Mouse (Mus musculus): Measurements from ENCODE around the gene Wwtr1. TPM values are rescaled to one million over a fixed set of nuclear protein-coding genes. Genes with fewer than 3 reads are reported as not detected.

Wwtr1 gene
- total and polyA plus RNA-seq, 3 experiments = 0.05 TPM; not detected in 2

DNA sequence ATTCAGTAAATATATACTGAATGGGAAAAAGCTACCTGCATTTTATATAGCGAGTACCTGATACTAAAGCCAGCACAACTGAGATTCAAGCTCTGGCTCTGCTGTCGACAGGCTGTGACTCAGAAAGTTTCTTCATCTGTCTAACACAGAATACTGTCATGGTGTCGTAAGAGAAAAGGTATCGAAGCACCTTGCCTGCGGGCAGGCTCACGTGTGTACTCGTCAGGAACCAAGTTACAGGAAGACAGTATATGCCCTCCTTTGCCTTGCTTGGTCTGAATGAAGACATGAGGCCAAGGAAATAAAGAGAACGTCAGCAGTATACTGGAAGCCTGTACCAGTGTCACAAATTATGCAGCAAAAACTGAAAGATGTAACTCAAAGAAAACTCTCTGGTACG, 74.9 kb downstream of the Wwtr1 start:
- Histone ChIP-seq H3K4me1 (ENCODE audit: insufficient read depth, low read depth, low read length) (no peaks in the 10 kb centered on the region), H3K4me3 (ENCODE audit: low read depth, low read length) (no peak overlapping the region), H3K36me3 (replicated peaks) (no peaks in the 10 kb centered on the region), H3K9me3 (replicated peaks) (peaks cover 16% of the 10 kb centered on the region), H3K27me3 (ENCODE audit: insufficient read depth, low read length) (no peaks in the 10 kb centered on the region)
- ATAC-seq (ENCODE audit: extremely low read depth, insufficient number of reproducible peaks, low FRiP score, poor library complexity, severe bottlenecking) (no peak), DNase-seq (ENCODE audit: low spot score) (no peak)
- TF ChIP-seq GATA2 (IDR thresholded peaks at IDR 0.05; ENCODE audit: borderline replicate concordance, low read depth, low read length) = no peak

DNA sequence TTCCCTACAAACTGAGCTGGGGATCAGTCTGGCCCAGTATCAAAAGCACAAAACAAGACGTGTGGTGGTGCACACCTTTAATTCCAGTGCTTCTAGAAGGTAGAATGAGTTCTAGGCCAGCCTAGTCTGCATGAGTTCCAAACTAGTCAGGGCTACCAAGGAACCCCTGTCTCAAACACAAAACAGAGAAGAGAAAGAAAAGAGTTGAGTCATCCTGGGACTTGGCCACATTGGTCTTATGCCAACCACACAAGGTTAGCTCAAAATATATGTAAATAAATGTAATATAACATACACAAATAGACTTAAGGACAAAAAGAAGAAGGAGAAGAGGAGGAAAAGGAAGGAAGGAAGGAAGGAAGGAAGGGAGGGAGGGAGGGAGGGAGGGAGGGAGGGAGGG, 77.9 kb downstream of the Wwtr1 start:
- DNase-seq (ENCODE audit: low spot score) = no peak
- no peaks in the 10 kb centered on the region for H3K36me3 ChIP-seq (replicated peaks)

DNA sequence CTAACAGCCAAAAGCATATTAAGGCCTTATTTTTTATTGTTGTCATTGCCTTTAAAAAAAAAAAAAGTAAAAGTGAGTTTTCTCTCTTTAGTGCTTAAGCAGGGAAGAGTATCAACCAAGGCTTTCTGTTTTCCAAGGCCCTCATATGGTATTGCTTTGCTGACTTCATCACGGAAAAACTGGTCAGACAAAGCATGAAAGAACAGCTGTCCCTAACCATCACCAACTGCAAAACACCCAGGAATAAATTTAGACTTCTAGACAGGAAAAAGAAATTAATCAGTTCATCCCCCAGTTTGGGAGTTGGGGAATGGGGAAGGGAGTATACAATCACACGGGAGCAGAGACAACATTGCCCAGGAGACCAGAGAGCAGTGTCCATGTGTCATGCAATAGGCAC, 79.3 kb downstream of the Wwtr1 start:
- TF ChIP-seq TAL1 (conservative IDR thresholded peaks at IDR 0.05; ENCODE audit: low read depth, low read length) (no peak), GATA1 (IDR thresholded peaks at IDR 0.05; ENCODE audit: borderline replicate concordance, low read length) (no peak), POLR2AphosphoS5 (IDR thresholded peaks at IDR 0.05; ENCODE audit: insufficient replicate concordance, low read depth, low read length) (no peak), CTCF (IDR thresholded peaks at IDR 0.05; ENCODE audit: low read depth, low read length) (no peak), GATA2 (IDR thresholded peaks at IDR 0.05; ENCODE audit: borderline replicate concordance, low read depth, low read length) (no peak)
- no peak for DNase-seq (ENCODE audit: low spot score)
- H3K9me3 ChIP-seq (replicated peaks) = peaks cover 7% of the 10 kb centered on the region
- no peaks in the 10 kb centered on the region for H3K4me1 ChIP-seq (ENCODE audit: insufficient read depth, low read depth, low read length)
- no peak overlapping the region for H3K4me3 ChIP-seq (ENCODE audit: low read depth, low read length)
- H3K27me3 ChIP-seq (ENCODE audit: insufficient read depth, low read length) = no peaks in the 10 kb centered on the region
- H3K36me3 ChIP-seq (replicated peaks) = no peaks in the 10 kb centered on the region
- no peak for ATAC-seq (ENCODE audit: extremely low read depth, insufficient number of reproducible peaks, low FRiP score, poor library complexity, severe bottlenecking)

More for the DNA sequence above, 77.9 kb downstream of the Wwtr1 start:
- TF ChIP-seq GATA1 (IDR thresholded peaks at IDR 0.05; ENCODE audit: borderline replicate concordance, low read length) (no peak), GATA2 (IDR thresholded peaks at IDR 0.05; ENCODE audit: borderline replicate concordance, low read depth, low read length) (no peak), TAL1 (conservative IDR thresholded peaks at IDR 0.05; ENCODE audit: low read depth, low read length) (no peak), POLR2AphosphoS5 (IDR thresholded peaks at IDR 0.05; ENCODE audit: insufficient replicate concordance, low read depth, low read length) (no peak), CTCF (IDR thresholded peaks at IDR 0.05; ENCODE audit: low read depth, low read length) (no peak)
- H3K4me3 ChIP-seq (ENCODE audit: low read depth, low read length) = no peak overlapping the region
- H3K9me3 ChIP-seq (replicated peaks) = peaks cover 13% of the 10 kb centered on the region
- no peaks in the 10 kb centered on the region for H3K27me3 ChIP-seq (ENCODE audit: insufficient read depth, low read length)
- no peaks in the 10 kb centered on the region for H3K4me1 ChIP-seq (ENCODE audit: insufficient read depth, low read depth, low read length)
- ATAC-seq (ENCODE audit: extremely low read depth, insufficient number of reproducible peaks, low FRiP score, poor library complexity, severe bottlenecking) = no peak

DNA sequence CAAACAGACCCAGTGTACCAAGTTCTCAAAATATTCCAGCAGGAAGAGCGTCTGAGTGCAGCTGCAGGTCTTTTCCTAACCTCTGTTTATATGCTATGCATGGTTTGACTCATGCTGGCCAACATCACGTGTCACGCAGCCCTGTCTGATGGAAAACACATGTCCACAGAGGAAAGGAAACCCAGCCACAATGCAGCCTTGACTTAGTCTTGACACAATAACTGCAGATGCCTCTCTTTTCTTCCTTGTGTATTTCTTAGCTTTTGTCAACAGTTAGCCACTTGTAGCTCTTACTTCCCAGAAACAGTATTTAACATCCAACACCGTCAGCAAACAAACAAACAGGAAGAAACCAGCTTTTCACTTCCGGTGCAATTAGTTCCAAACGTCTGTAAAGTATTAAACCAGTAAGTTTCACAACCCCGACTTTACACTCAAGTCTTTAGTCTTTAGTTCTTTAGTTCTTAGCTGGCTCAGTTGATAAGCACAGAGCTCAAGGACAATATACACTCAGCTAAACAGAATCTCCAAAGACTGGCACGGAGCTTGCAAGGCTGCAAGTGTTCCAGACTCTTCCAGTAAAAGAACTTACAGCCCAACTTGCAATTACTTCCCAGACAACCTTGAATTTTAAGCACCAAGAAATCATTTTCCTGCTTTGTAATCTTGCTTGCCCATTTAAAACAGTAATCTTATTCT, 88.1 kb downstream of the Wwtr1 start:
- H3K27me3 ChIP-seq (ENCODE audit: insufficient read depth, low read length) = no peaks in the 10 kb centered on the region
- H3K4me3 ChIP-seq (ENCODE audit: low read depth, low read length) = no peak overlapping the region
- TF ChIP-seq GATA1 (IDR thresholded peaks at IDR 0.05; ENCODE audit: borderline replicate concordance, low read length) (no peak), CTCF (IDR thresholded peaks at IDR 0.05; ENCODE audit: low read depth, low read length) (no peak), TAL1 (conservative IDR thresholded peaks at IDR 0.05; ENCODE audit: low read depth, low read length) (no peak), GATA2 (IDR thresholded peaks at IDR 0.05; ENCODE audit: borderline replicate concordance, low read depth, low read length) (no peak), POLR2AphosphoS5 (IDR thresholded peaks at IDR 0.05; ENCODE audit: insufficient replicate concordance, low read depth, low read length) (no peak)
- H3K9me3 ChIP-seq (replicated peaks) = peaks cover 9% of the 10 kb centered on the region
- no peaks in the 10 kb centered on the region for H3K36me3 ChIP-seq (replicated peaks)
- DNase-seq (ENCODE audit: low spot score) (no peak), ATAC-seq (ENCODE audit: extremely low read depth, insufficient number of reproducible peaks, low FRiP score, poor library complexity, severe bottlenecking) (no peak)
- no peaks in the 10 kb centered on the region for H3K4me1 ChIP-seq (ENCODE audit: insufficient read depth, low read depth, low read length)

DNA sequence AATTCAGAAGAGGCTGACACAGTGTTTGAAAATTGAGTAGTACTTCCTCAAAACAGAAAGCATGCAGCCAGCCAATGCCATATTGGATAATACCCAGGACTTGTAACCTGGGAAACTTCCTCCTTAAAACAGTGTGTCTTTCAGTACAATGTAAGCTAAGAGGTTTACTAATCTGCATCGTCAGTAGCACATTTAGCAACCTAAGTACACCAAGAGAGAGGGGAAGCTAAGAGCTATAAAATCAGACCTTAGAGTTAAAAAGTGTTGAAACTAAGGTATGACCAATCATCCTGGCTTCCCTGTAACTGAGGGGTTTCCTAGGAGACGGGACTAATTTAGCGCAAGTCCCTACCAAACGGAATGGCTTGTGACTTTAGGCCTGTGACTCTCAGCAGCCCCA, 89.6 kb downstream of the Wwtr1 start:
- TF ChIP-seq CTCF (IDR thresholded peaks at IDR 0.05; ENCODE audit: low read depth, low read length) = no peak
- no peak for TF ChIP-seq GATA2 (IDR thresholded peaks at IDR 0.05; ENCODE audit: borderline replicate concordance, low read depth, low read length)
- no peak for TF ChIP-seq POLR2AphosphoS5 (IDR thresholded peaks at IDR 0.05; ENCODE audit: insufficient replicate concordance, low read depth, low read length)
- TF ChIP-seq TAL1 (conservative IDR thresholded peaks at IDR 0.05; ENCODE audit: low read depth, low read length) = no peak
- TF ChIP-seq GATA1 (IDR thresholded peaks at IDR 0.05; ENCODE audit: borderline replicate concordance, low read length) = no peak
- ATAC-seq (ENCODE audit: extremely low read depth, insufficient number of reproducible peaks, low FRiP score, poor library complexity, severe bottlenecking) (no peak), DNase-seq (ENCODE audit: low spot score) (no peak)
- Histone ChIP-seq H3K4me3 (ENCODE audit: low read depth, low read length) (no peak overlapping the region), H3K9me3 (replicated peaks) (peaks cover 9% of the 10 kb centered on the region), H3K27me3 (ENCODE audit: insufficient read depth, low read length) (no peaks in the 10 kb centered on the region), H3K4me1 (ENCODE audit: insufficient read depth, low read depth, low read length) (no peaks in the 10 kb centered on the region), H3K36me3 (replicated peaks) (no peaks in the 10 kb centered on the region)

DNA sequence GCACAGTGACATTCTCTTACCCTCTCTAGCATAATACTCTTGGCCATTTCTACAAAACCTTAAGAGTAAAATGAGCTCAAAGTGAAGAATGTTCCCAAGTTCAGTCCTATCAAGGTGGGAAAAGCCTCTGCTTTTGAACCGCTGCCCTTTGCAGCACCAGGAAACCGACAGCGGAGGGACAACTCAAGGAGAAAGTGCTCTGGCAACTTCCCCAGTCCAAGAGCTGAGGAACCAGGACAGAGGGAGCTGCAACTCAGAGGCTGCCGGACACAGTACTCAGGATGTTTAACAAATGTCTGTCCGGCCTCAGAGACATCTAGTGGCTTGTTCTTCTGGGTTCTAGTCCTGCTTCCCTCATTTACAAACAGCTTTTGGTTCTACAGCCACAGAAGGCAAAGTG, 93.7 kb downstream of the Wwtr1 start:
- ATAC-seq (ENCODE audit: extremely low read depth, insufficient number of reproducible peaks, low FRiP score, poor library complexity, severe bottlenecking) (no peak), DNase-seq (ENCODE audit: low spot score) (no peak)
- H3K4me3 ChIP-seq (ENCODE audit: low read depth, low read length) = no peak overlapping the region
- peaks cover 3% of the 10 kb centered on the region for H3K9me3 ChIP-seq (replicated peaks)
- TF ChIP-seq TAL1 (conservative IDR thresholded peaks at IDR 0.05; ENCODE audit: low read depth, low read length) = no peak
- H3K36me3 ChIP-seq (replicated peaks) = no peaks in the 10 kb centered on the region
- H3K4me1 ChIP-seq (ENCODE audit: insufficient read depth, low read depth, low read length) = no peaks in the 10 kb centered on the region
- no peaks in the 10 kb centered on the region for H3K27me3 ChIP-seq (ENCODE audit: insufficient read depth, low read length)

DNA sequence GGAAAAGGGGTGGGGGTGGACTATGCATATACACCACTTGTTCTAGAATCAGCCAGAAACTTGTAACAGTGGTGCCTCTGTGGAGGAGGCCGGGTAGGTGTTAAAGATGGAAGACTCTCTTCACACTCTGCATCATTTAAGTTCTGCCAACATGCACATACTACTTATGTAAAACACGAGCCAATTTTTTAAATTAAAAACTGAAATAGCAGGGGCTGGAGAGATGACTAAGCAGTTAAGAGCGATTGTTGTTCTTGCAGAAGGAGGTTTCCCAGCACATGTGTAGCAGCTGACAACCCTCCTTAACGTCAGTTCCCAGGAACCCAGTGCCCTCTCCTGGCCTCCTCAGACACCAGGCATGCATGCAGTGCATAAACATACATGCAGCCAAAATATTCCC, 95.1 kb downstream of the Wwtr1 start:
- H3K27me3 ChIP-seq (ENCODE audit: insufficient read depth, low read length) = no peaks in the 10 kb centered on the region
- no peak for ATAC-seq (ENCODE audit: extremely low read depth, insufficient number of reproducible peaks, low FRiP score, poor library complexity, severe bottlenecking)
- peaks cover 3% of the 10 kb centered on the region for H3K9me3 ChIP-seq (replicated peaks)
- no peaks in the 10 kb centered on the region for H3K4me1 ChIP-seq (ENCODE audit: insufficient read depth, low read depth, low read length)
- H3K36me3 ChIP-seq (replicated peaks) = no peaks in the 10 kb centered on the region
- no peak for DNase-seq (ENCODE audit: low spot score)
- TF ChIP-seq POLR2AphosphoS5 (IDR thresholded peaks at IDR 0.05; ENCODE audit: insufficient replicate concordance, low read depth, low read length) (no peak), GATA1 (IDR thresholded peaks at IDR 0.05; ENCODE audit: borderline replicate concordance, low read length) (no peak), CTCF (IDR thresholded peaks at IDR 0.05; ENCODE audit: low read depth, low read length) (no peak), GATA2 (IDR thresholded peaks at IDR 0.05; ENCODE audit: borderline replicate concordance, low read depth, low read length) (no peak), TAL1 (conservative IDR thresholded peaks at IDR 0.05; ENCODE audit: low read depth, low read length) (no peak)
- H3K4me3 ChIP-seq (ENCODE audit: low read depth, low read length) = no peak overlapping the region
